Mouse (Mus musculus) testis, adult 2 months (tissue): ENCODE measurements at regions not wholly inside any gene's neighbourhood (a gene's known extent, or its start where the extent isn't known, plus 50 kb on each side); places are given as distances from the start of the nearest gene placed in this dataset.

Experiments
- CTCF ChIP-seq: fragments of 200-500 bp; IDR thresholded peaks from 2 replicates; pipeline ENCODE4 v1.5.1; 2012; ENCODE audit warnings: low read depth, mild to moderate bottlenecking, inconsistent platforms, low read length, moderate library complexity; ENCODE audit not compliant: control insufficient read depth, insufficient read depth, insufficient replicate concordance
- POLR2A ChIP-seq: fragments of 200-500 bp; IDR thresholded peaks from 2 replicates; pipeline ENCODE4 v1.6.1; 2012; ENCODE audit warnings: low read depth, mild to moderate bottlenecking, inconsistent platforms, low read length, moderate library complexity; ENCODE audit not compliant: control insufficient read depth

GRCm38 (mm10) chr5:112077840-112078600 is 174.3 kb downstream of the Cryba4 start:
- TF ChIP-seq CTCF = peak; percentile 76
- no peak for TF ChIP-seq POLR2A
